Mouse (Mus musculus) thymus, adult 2 months (tissue): Measurements from ENCODE around the gene Rbm38. TPM values are rescaled to one million over a fixed set of nuclear protein-coding genes. Genes with fewer than 3 reads are reported as not detected.

ENCODE experiments used
- DNase-seq: peaks from one replicate; pipeline ENCODE4 v3.0.0; 2021
- H3K27ac ChIP-seq: fragments of 200-500 bp; 2 replicates; pipeline ENCODE4 v1.5.1; 2012; ENCODE audit warnings: low read length, control low read depth; ENCODE audit not compliant: control insufficient read depth, insufficient read depth
- H3K27me3 ChIP-seq: fragments of 200-500 bp; 2 replicates; pipeline ENCODE4 v1.6.1; 2012; ENCODE audit warnings: mild to moderate bottlenecking, low read length, moderate library complexity, mixed read lengths; ENCODE audit not compliant: control insufficient read depth, insufficient read depth
- H3K36me3 ChIP-seq: fragments of 200-500 bp; 2 replicates; pipeline ENCODE4 v1.6.1; 2012; ENCODE audit warnings: mild to moderate bottlenecking, low read length, moderate library complexity; ENCODE audit not compliant: control insufficient read depth, insufficient read depth
- H3K4me1 ChIP-seq: fragments of 200-500 bp; replicated peaks from 2 replicates; pipeline ENCODE4 v1.6.1; 2012; ENCODE audit warnings: low read length; ENCODE audit not compliant: control insufficient read depth, insufficient read depth
- H3K4me3 ChIP-seq: fragments of 200-500 bp; 2 replicates; pipeline ENCODE4 v1.5.1; 2012; ENCODE audit warnings: mild to moderate bottlenecking, low read length, control low read depth, moderate library complexity; ENCODE audit not compliant: control insufficient read depth, insufficient read depth
- CTCF ChIP-seq: fragments of 200-500 bp; IDR thresholded peaks from 2 replicates; pipeline ENCODE4 v1.5.1; 2012; ENCODE audit warnings: mild to moderate bottlenecking, control low read depth, low read length, moderate library complexity, borderline replicate concordance; ENCODE audit not compliant: control insufficient read depth, poor library complexity, insufficient read depth; ENCODE audit errors: extremely low read depth
- POLR2A ChIP-seq: fragments of 200-500 bp; IDR thresholded peaks from 2 replicates; pipeline ENCODE4 v1.6.1; 2012; ENCODE audit warnings: mild to moderate bottlenecking, low read length, control low read depth, moderate library complexity; ENCODE audit not compliant: control insufficient read depth, poor library complexity, insufficient read depth; ENCODE audit errors: extremely low read depth
- WGBS: fragments of 180-500 bp; shearing (Covaris S2); methylation state at CpG from one replicate; pipeline ENCODE4 v1.1.7; 2018; 5-methylcytosine and 5-hydroxymethylcytosine counted together
- polyA plus RNA-seq: library from polyadenylated mRNA; depleted of rRNA; stranded (reverse); fragments of >200 nt; gene quantifications from 2 replicates; pipeline ENCODE4 v1.2.3, GENCODE M21; 2012

Gene Rbm38
- polyA plus RNA-seq, 1 experiment: 1,290 TPM

DNA sequence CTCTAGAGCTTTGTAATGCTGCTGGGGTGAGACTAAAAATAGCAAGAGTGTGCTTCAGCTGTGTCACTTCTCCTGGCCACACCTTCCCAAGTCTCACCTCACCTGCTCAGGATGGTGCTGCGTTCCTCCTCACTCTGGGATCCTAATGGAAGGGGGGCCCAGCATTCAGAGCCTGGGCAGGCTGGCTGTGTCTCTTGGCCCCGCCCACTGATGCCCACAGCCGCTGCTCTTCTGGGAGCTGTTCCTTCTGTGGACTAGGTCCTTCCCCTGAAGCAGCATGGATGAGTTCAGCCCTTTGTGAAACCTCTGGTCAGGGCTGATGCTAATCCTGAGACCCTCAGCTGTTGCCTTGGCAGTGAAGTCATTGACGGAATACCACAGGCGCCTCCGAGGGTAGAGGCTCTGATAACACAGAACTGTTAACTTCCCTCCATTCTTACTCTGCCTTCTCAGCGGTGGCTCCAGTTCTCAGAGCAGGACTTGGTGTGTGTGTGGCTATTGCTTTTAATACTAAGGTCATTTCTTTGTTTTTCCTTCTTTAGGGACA is 5.5 kb upstream of the Rbm38 start:
- H3K36me3 ChIP-seq: peaks cover 50% of the 10 kb centered on the region
- H3K4me3 ChIP-seq: no peak overlapping the region
- H3K27me3 ChIP-seq: no peaks in the 10 kb centered on the region
- no peak overlapping the region for H3K27ac ChIP-seq
- WGBS: 90% methylated on average over 7 of the region's 7 CpGs
- no peak for TF ChIP-seq POLR2A
- no peak for TF ChIP-seq CTCF
- no peak for DNase-seq
- peaks cover 19% of the 10 kb centered on the region for H3K4me1 ChIP-seq

DNA sequence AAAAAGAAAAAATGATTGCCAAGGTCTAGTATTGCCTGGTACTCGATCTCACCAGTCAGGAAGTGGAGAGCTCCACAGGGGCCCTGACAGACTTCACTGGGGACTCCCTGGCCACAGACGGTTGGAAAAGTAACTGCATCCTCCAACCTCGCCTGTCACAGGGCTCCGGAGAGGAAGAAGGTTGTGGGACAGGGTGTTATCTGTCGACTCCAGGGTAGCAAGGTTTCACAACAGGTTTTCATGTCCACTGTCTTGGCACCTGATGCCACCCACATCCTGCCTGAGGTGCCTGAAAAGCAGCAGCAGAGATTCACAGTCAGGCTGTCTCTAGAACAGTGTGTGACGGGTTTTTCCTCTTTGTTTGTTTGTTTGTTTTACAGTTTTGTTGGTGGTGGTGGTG is 2.4 kb upstream of the Rbm38 start:
- DNase-seq: peak; percentile 58
- TF ChIP-seq CTCF (no peak), POLR2A (no peak)
- 1% methylated on average over 6 of the region's 6 CpGs for WGBS
- H3K27me3 ChIP-seq: no peaks in the 10 kb centered on the region
- peaks cover 32% of the 10 kb centered on the region for H3K4me1 ChIP-seq
- no peak overlapping the region for H3K27ac ChIP-seq
- H3K36me3 ChIP-seq: peaks cover 19% of the 10 kb centered on the region
- no peak overlapping the region for H3K4me3 ChIP-seq

DNA sequence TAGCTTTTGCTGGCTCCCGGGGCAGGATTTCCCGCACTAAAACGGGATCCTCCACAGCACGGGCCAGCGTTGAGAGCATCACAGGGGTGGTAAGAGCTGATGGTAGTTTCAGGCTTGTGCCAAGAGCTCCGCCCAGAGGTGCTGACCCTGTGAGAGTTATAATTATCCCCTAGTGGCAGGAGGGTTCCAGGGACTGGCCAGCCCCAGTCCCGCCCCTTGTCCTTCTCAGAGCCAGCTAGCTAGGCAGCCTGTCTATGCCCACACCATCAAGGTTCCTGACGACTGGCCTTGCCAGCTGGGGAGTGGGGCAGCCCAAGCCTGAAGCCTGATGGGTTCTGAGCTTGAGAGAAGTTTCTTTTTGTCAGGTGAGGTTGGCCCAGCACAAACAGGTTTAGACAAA is 1.7 kb upstream of the Rbm38 start:
- Histone ChIP-seq H3K4me1 (peaks cover 37% of the 10 kb centered on the region), H3K27ac (no peak overlapping the region), H3K4me3 (no peak overlapping the region), H3K36me3 (peaks cover 12% of the 10 kb centered on the region), H3K27me3 (no peaks in the 10 kb centered on the region)
- peak; percentile 9 for DNase-seq
- WGBS: 29% methylated on average over 8 of the region's 8 CpGs
- TF ChIP-seq CTCF: no peak
- no peak for TF ChIP-seq POLR2A

DNA sequence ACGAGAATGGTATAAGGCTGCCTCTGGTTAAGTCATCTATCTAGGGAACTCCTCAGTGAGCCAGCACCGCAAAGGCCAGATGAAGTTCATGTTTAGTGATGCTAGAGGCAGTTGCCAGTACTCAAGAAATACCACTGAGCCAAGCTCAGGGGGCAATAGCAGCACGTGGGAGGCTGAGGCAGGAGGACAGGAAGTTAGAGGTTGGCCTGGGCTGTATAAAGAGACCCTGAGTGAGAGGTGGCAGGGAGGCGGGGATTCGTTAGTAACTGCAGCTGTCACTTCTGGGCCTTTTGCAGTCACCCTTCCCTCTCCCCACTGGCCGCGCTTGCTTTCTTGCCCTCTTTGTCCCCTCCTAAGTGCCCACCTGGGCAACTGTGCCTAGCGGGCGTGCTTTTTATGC is 976 bp upstream of the Rbm38 start:
- DNase-seq: peak; percentile 54
- H3K4me1 ChIP-seq: peaks cover 44% of the 10 kb centered on the region
- 5% methylated on average over 9 of the region's 9 CpGs for WGBS

DNA sequence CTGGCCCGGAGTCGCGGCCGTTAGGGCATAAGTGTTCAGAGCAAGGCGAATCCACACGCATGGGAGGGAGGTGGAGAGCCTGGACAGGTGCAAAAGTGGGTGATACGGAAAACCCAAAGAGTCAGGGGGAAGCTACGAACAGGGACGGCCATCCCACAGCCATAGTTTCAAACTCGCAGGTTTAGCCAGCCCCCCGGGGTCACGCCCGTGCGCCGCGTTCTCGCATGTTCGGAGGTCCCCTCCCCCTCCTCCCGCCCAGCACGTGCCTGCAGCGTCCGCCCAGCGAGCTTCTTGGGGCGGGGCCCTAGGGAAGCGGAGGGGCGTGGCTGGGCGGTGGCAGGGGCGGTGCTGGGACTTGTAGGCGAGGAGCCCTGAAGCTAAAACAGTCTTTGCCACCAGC is 508 bp upstream of the Rbm38 start:
- peaks cover 49% of the 10 kb centered on the region for H3K4me1 ChIP-seq
- peak; percentile 97 for DNase-seq
- peaks cover 9% of the 10 kb centered on the region; the same call in 1 of the 2 replicates for H3K36me3 ChIP-seq
- WGBS: under 1% methylated on average over 29 of the region's 29 CpGs
- no peak for TF ChIP-seq POLR2A
- no peak for TF ChIP-seq CTCF
- H3K4me3 ChIP-seq: peak overlapping the region; percentile 38
- no peaks in the 10 kb centered on the region for H3K27me3 ChIP-seq
- peak overlapping the region; percentile 13; the same call in 1 of the 2 replicates for H3K27ac ChIP-seq

More for the DNA sequence above, 976 bp upstream of the Rbm38 start:
- H3K27me3 ChIP-seq: no peaks in the 10 kb centered on the region
- peak overlapping the region; percentile 13; the same call in 1 of the 2 replicates for H3K27ac ChIP-seq
- TF ChIP-seq POLR2A (no peak), CTCF (no peak)
- peak overlapping the region; percentile 38 for H3K4me3 ChIP-seq
- H3K36me3 ChIP-seq: peaks cover 9% of the 10 kb centered on the region; the same call in 1 of the 2 replicates

DNA sequence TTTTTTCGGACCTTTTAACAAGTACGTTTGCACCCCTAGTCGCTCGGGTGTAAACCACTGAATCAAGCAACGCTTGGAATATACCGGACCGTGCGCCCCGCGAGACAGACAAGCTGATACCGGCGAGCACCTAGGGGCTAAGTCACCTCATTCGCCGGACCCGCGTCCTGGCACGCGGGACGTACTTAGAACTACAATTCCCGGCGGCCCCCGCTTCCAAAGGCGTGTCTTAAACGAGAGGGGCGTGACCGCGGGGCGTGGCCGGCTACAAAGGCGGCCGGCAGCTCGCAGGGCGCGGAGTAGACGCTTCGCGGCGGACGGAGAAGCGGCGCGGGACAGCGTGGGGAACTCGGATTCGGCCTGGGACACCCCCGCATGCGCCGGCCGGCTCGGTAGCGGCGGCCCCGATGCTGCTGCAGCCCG is 1.3 kb downstream of the Rbm38 start:
- DNase-seq: peak; percentile 96
- no peak overlapping the region for H3K27ac ChIP-seq

More for the DNA sequence above, 1.3 kb downstream of the Rbm38 start:
- WGBS: under 1% methylated on average over 54 of the region's 54 CpGs
- H3K4me1 ChIP-seq: peaks cover 67% of the 10 kb centered on the region
- H3K36me3 ChIP-seq: peaks cover 20% of the 10 kb centered on the region; the same call in 1 of the 2 replicates
- TF ChIP-seq POLR2A: peak; percentile 97
- TF ChIP-seq CTCF: no peak
- H3K4me3 ChIP-seq: peak overlapping the region; percentile 72
- no peaks in the 10 kb centered on the region for H3K27me3 ChIP-seq
